Mouse (Mus musculus): ENCODE measurements at regions not wholly inside any gene's neighbourhood (a gene's known extent, or its start where the extent isn't known, plus 50 kb on each side); places are given as distances from the start of the nearest gene placed in this dataset.

DNA sequence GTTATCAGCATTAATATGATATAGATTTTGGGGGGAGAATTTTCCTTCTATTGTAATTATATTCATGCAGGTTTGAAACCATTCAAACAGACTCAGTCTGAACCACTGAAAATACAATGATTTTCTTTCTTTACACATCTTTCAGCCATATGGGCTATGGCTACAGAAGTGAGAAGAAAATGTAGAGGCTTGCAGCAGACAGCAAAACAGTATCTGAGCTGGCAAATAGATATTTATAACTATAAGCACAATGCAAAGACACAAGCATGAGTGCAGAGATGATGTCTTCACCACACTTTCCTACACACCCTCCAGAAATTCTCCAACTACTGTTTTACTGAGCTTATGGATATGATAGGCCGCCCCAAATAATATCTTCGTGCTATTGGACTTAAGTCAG lies 92.6 kb upstream of the Klf6 start:
- no peak for TF ChIP-seq CTCF (IDR thresholded peaks at IDR 0.05; ENCODE audit: extremely low read depth, insufficient read depth, low read length)
- no peak for TF ChIP-seq POLR2A (IDR thresholded peaks at IDR 0.05; ENCODE audit: extremely low read depth, insufficient read depth, low read length)
